Mouse (Mus musculus) forebrain, embryonic 12.5 days (tissue): Measurements from ENCODE around the gene Bckdha. TPM values are rescaled to one million over a fixed set of nuclear protein-coding genes. Genes with fewer than 3 reads are reported as not detected.
A peak's percentile ranks its signal among the peaks of the same experiment; 100 is the strongest.

ENCODE experiments used
- ATAC-seq: fragments of 200-750 bp; cut with Nextera tagmentation; 2 replicates; pipeline ENCODE4 v1.8.0; 2017; ENCODE audit warnings: moderate TSS enrichment; ENCODE audit not compliant: low FRiP score
- H3K27ac ChIP-seq: fragments of 300-500 bp; sonication (generic); 2 replicates; pipeline ENCODE4 v1.5.1; 2016; ENCODE audit warnings: mild to moderate bottlenecking
- H3K27me3 ChIP-seq: fragments of 300-500 bp; sonication (generic); 2 replicates; pipeline ENCODE4 v1.6.1; 2016; ENCODE audit warnings: mild to moderate bottlenecking
- H3K36me3 ChIP-seq: fragments of 300-500 bp; sonication (generic); replicated peaks from 2 replicates; pipeline ENCODE4 v1.6.1; 2016; ENCODE audit warnings: mild to moderate bottlenecking
- H3K4me1 ChIP-seq: fragments of 300-500 bp; sonication (generic); 2 replicates; pipeline ENCODE4 v1.6.1; 2016
- H3K4me2 ChIP-seq: fragments of 300-500 bp; sonication (generic); 2 replicates; pipeline ENCODE4 v1.6.1; 2016; ENCODE audit warnings: mild to moderate bottlenecking, moderate library complexity
- H3K4me3 ChIP-seq: fragments of 300-500 bp; sonication (generic); replicated peaks from 2 replicates; pipeline ENCODE4 v1.5.1; 2016; ENCODE audit warnings: mild to moderate bottlenecking
- H3K9ac ChIP-seq: fragments of 300-500 bp; sonication (generic); 2 replicates; pipeline ENCODE4 v1.6.1; 2016; ENCODE audit warnings: mild to moderate bottlenecking
- H3K9me3 ChIP-seq: fragments of 300-500 bp; sonication (generic); 2 replicates; pipeline ENCODE4 v1.6.1; 2016
- WGBS: fragments of 180-500 bp; shearing (Covaris S2); methylation state at CpG from one replicate; pipeline ENCODE4 v1.1.7; 2016; 5-methylcytosine and 5-hydroxymethylcytosine counted together
- polyA plus RNA-seq: library from polyadenylated mRNA; unstranded; fragments of >200 nt; fragmentation: Nextera tagmentation; extraction: Ambion mirVana; gene quantifications from 2 replicates; pipeline ENCODE4 v1.2.1, GENCODE M21; 2016

The Bckdha gene
- polyA plus RNA-seq, result 36.1 and 38.1 TPM in 2 replicates

GRCm38 (mm10) chr7:25658657-25659472 is at the start of gene Bckdha, which contains the start of gene Exosc5:
Gene Bckdha (minus strand): TSS chr7:25658981.
Gene Exosc5 (plus strand): TSS chr7:25659164.
- Histone ChIP-seq H3K4me2 (peak within 1 kb of the TSS; percentile 73), H3K9ac (peak within 1 kb of the TSS; percentile 62), H3K4me1 (peaks cover 23% of the 10 kb centered on the region), H3K4me3 (peak within 1 kb of the TSS; percentile 66), H3K27ac (peak within 1 kb of the TSS; percentile 63), H3K36me3 (peaks cover 7% of the 10 kb centered on the region), H3K27me3 (no peaks in the 10 kb centered on the region), H3K9me3 (no peaks in the 10 kb centered on the region)
- 0% methylated on average over 50 of the region's 50 CpGs for whole genome bisulfite sequencing
- ATAC-seq, result peak; percentile 99

GRCm38 (mm10) chr7:25707581-25708292 is 49.0 kb upstream of the Bckdha start:
- Histone ChIP-seq H3K36me3 (peaks cover 14% of the 10 kb centered on the region), H3K9ac (no peak overlapping the region), H3K27ac (no peak overlapping the region), H3K4me2 (no peak overlapping the region), H3K27me3 (peaks cover 43% of the 10 kb centered on the region), H3K4me1 (peaks cover 39% of the 10 kb centered on the region), H3K9me3 (no peaks in the 10 kb centered on the region), H3K4me3 (no peak overlapping the region)
- WGBS, result 62% methylated on average over 15 of the region's 15 CpGs
- no peak for ATAC-seq

- 71% methylated on average over 6 of the region's 7 CpGs for WGBS
- H3K27ac ChIP-seq, result no peak overlapping the region
- no peak for ATAC-seq
These were observed 47.9 kb upstream of the Bckdha start for GRCm38 (mm10) chr7:25706578-25707170.

GRCm38 (mm10) chr7:25705801-25706251 is 47.0 kb upstream of the Bckdha start:
- peaks cover 9% of the 10 kb centered on the region for H3K9me3 ChIP-seq
- peaks cover 43% of the 10 kb centered on the region for H3K27me3 ChIP-seq
- no peak for ATAC-seq
- H3K4me3 ChIP-seq, result no peak overlapping the region
- WGBS, result 72% methylated on average over 6 of the region's 6 CpGs
- no peaks in the 10 kb centered on the region for H3K36me3 ChIP-seq
- H3K9ac ChIP-seq, result no peak overlapping the region
- no peak overlapping the region for H3K4me2 ChIP-seq
- H3K27ac ChIP-seq, result no peak overlapping the region
- H3K4me1 ChIP-seq, result peaks cover 26% of the 10 kb centered on the region

More at GRCm38 (mm10) chr7:25706578-25707170, 47.9 kb upstream of the Bckdha start:
- H3K36me3 ChIP-seq, result 0 out of 2 replicates have a peak, but pooled peaks cover 3% of the 10 kb centered on the region
- H3K9me3 ChIP-seq, result peaks cover 8% of the 10 kb centered on the region
- no peak overlapping the region for H3K9ac ChIP-seq
- peaks cover 43% of the 10 kb centered on the region for H3K27me3 ChIP-seq
- no peak overlapping the region for H3K4me3 ChIP-seq
- peaks cover 34% of the 10 kb centered on the region for H3K4me1 ChIP-seq
- no peak overlapping the region for H3K4me2 ChIP-seq

GRCm38 (mm10) chr7:25704716-25705364 is 46.1 kb upstream of the Bckdha start:
- H3K4me1 ChIP-seq, result peaks cover 16% of the 10 kb centered on the region
- peak; percentile 55 for ATAC-seq
- peak overlapping the region; percentile 39 for H3K4me3 ChIP-seq
- no peak overlapping the region for H3K27ac ChIP-seq
- peaks cover 12% of the 10 kb centered on the region for H3K9me3 ChIP-seq
- H3K36me3 ChIP-seq, result no peaks in the 10 kb centered on the region
- 2% methylated on average over 32 of the region's 37 CpGs for WGBS
- H3K27me3 ChIP-seq, result peaks cover 43% of the 10 kb centered on the region
- peak overlapping the region; percentile 61 for H3K9ac ChIP-seq
- H3K4me2 ChIP-seq, result peak overlapping the region; percentile 75

- ATAC-seq, result no peak
- Histone ChIP-seq H3K9ac (0 out of 2 replicates have a peak overlapping the region, but pooled peaks have one; percentile 61), H3K4me1 (peaks cover 14% of the 10 kb centered on the region), H3K36me3 (no peaks in the 10 kb centered on the region), H3K27me3 (peaks cover 43% of the 10 kb centered on the region), H3K9me3 (peaks cover 12% of the 10 kb centered on the region), H3K4me3 (no peak overlapping the region; the same call in 1 of the 2 replicates), H3K4me2 (peak overlapping the region; percentile 75), H3K27ac (no peak overlapping the region)
- 17% methylated on average over 10 of the region's 10 CpGs for WGBS
These were observed 45.2 kb upstream of the Bckdha start for GRCm38 (mm10) chr7:25703793-25704494.

GRCm38 (mm10) chr7:25702350-25702749 is 43.6 kb upstream of the Bckdha start:
- peaks cover 41% of the 10 kb centered on the region for H3K27me3 ChIP-seq
- H3K36me3 ChIP-seq, result no peaks in the 10 kb centered on the region
- H3K9ac ChIP-seq, result no peak overlapping the region
- H3K9me3 ChIP-seq, result peaks cover 12% of the 10 kb centered on the region
- ATAC-seq, result no peak
- no peak overlapping the region for H3K4me2 ChIP-seq
- H3K4me3 ChIP-seq, result no peak overlapping the region
- no peak overlapping the region for H3K27ac ChIP-seq
- peaks cover 14% of the 10 kb centered on the region for H3K4me1 ChIP-seq
- WGBS, result 93% methylated on average over 2 of the region's 2 CpGs

GRCm38 (mm10) chr7:25700732-25701131 is 42.0 kb upstream of the Bckdha start:
- H3K9me3 ChIP-seq, result peaks cover 12% of the 10 kb centered on the region
- ATAC-seq, result no peak
- H3K4me2 ChIP-seq, result no peak overlapping the region
- H3K27me3 ChIP-seq, result peaks cover 32% of the 10 kb centered on the region
- H3K27ac ChIP-seq, result no peak overlapping the region
- H3K4me3 ChIP-seq, result no peak overlapping the region
- H3K4me1 ChIP-seq, result peaks cover 14% of the 10 kb centered on the region
- no peak overlapping the region for H3K9ac ChIP-seq
- 77% methylated on average over 12 of the region's 12 CpGs for WGBS
- no peaks in the 10 kb centered on the region for H3K36me3 ChIP-seq

GRCm38 (mm10) chr7:25699851-25700250 is 41.1 kb upstream of the Bckdha start:
- Histone ChIP-seq H3K27ac (no peak overlapping the region), H3K9me3 (peaks cover 12% of the 10 kb centered on the region), H3K4me2 (no peak overlapping the region), H3K4me1 (peaks cover 11% of the 10 kb centered on the region), H3K27me3 (peaks cover 25% of the 10 kb centered on the region), H3K36me3 (no peaks in the 10 kb centered on the region), H3K9ac (no peak overlapping the region), H3K4me3 (no peak overlapping the region)
- no peak for ATAC-seq
- 56% methylated on average over 13 of the region's 13 CpGs for WGBS

GRCm38 (mm10) chr7:25694104-25694503 is 35.3 kb upstream of the Bckdha start:
- ATAC-seq, result no peak
- H3K9ac ChIP-seq, result no peak overlapping the region
- H3K27ac ChIP-seq, result no peak overlapping the region
- H3K36me3 ChIP-seq, result no peaks in the 10 kb centered on the region
- H3K4me1 ChIP-seq, result peaks cover 9% of the 10 kb centered on the region
- H3K27me3 ChIP-seq, result peaks cover 40% of the 10 kb centered on the region
- H3K9me3 ChIP-seq, result no peaks in the 10 kb centered on the region
- no peak overlapping the region for H3K4me3 ChIP-seq
- no peak overlapping the region for H3K4me2 ChIP-seq
- WGBS, result 43% methylated on average over 8 of the region's 8 CpGs

- H3K4me2 ChIP-seq, result no peak overlapping the region
- peaks cover 39% of the 10 kb centered on the region for H3K4me1 ChIP-seq
- no peak overlapping the region for H3K27ac ChIP-seq
- H3K9me3 ChIP-seq, result no peaks in the 10 kb centered on the region
- 44% methylated on average over 5 of the region's 5 CpGs for WGBS
- ATAC-seq, result no peak
- no peaks in the 10 kb centered on the region for H3K36me3 ChIP-seq
- H3K27me3 ChIP-seq, result peaks cover 73% of the 10 kb centered on the region
- no peak overlapping the region for H3K4me3 ChIP-seq
- no peak overlapping the region for H3K9ac ChIP-seq
These were observed 31.3 kb upstream of the Bckdha start for GRCm38 (mm10) chr7:25690051-25690450.
